Mouse (Mus musculus): Measurements from ENCODE around the gene Ikzf4. TPM values are rescaled to one million over a fixed set of nuclear protein-coding genes. Genes with fewer than 3 reads are reported as not detected.
A peak's percentile ranks its signal among the peaks of the same experiment; 100 is the strongest.

Gene Ikzf4
- polyA plus RNA-seq, 1 experiment = 8.5 TPM

DNA sequence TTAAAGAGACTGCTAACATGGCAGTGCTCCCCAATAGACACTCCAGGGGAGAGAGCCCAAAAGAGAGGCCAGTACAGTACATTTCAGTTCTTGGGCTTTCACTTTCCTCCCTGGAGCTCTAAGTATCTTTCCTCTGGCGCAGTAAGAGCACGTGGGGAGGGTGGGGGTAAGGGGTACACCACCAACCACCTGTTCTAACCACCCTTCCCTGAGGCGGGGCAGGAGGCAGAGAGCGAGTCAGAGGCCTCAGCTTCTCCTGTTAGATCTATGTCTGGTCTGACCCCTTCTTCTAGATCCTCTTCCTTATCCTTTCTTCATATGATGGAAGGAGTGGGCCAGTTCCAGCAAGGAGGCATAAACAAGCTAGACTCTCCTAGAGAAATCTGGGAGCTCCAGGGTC lies 58.7 kb downstream of the Ikzf4 start:
- WGBS = 53% methylated on average over 4 of the region's 4 CpGs
- TF ChIP-seq CTCF (IDR thresholded peaks at IDR 0.05; ENCODE audit: borderline replicate concordance, insufficient read depth, low read depth, low read length) (no peak), POLR2A (IDR thresholded peaks at IDR 0.05; ENCODE audit: borderline replicate concordance, insufficient read depth, low read length) (no peak)
- H3K4me1 ChIP-seq (ENCODE audit: control insufficient read depth, insufficient read depth, low read length) = peaks cover 3% of the 10 kb centered on the region; the same call in 1 of the 2 replicates
- no peak overlapping the region for H3K4me3 ChIP-seq (replicated peaks; ENCODE audit: insufficient read depth, low read depth, low read length)
- no peak for DNase-seq
- 0 out of 2 replicates have a peak, but pooled peaks cover 1% of the 10 kb centered on the region for H3K27me3 ChIP-seq (ENCODE audit: control insufficient read depth, insufficient read depth, low read length)
- peak overlapping the region; percentile 27; the same call in 1 of the 2 replicates for H3K27ac ChIP-seq (ENCODE audit: insufficient read depth, low read length)

DNA sequence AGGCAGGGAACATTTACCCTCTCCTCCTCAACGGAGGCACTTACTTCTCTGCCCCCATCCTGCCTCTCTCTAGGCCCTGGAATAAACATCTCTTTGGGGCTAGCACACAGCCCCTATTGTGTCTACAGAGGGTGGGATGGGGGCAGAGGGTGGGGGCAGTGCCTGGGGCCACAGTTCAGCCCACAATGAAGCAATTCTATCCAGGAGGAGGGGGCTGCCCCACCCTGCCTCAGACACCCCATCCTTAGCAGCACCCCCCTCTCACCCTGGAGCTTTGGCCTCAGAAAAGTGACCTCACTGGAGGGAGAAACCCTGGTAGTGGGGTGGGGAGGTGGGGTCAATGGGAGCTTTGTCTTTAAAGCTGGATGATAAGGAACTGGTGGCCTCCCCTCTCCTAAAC lies 59.2 kb downstream of the Ikzf4 start:
- no peak for TF ChIP-seq CTCF (IDR thresholded peaks at IDR 0.05; ENCODE audit: borderline replicate concordance, insufficient read depth, low read depth, low read length)
- no peak for TF ChIP-seq POLR2A (IDR thresholded peaks at IDR 0.05; ENCODE audit: borderline replicate concordance, insufficient read depth, low read length)
- H3K27me3 ChIP-seq (ENCODE audit: control insufficient read depth, insufficient read depth, low read length) = 0 out of 2 replicates have a peak, but pooled peaks cover 1% of the 10 kb centered on the region
- H3K4me1 ChIP-seq (ENCODE audit: control insufficient read depth, insufficient read depth, low read length) = peaks cover 3% of the 10 kb centered on the region; the same call in 1 of the 2 replicates
- no peak overlapping the region for H3K4me3 ChIP-seq (replicated peaks; ENCODE audit: insufficient read depth, low read depth, low read length)
- H3K27ac ChIP-seq (ENCODE audit: insufficient read depth, low read length) = 0 out of 2 replicates have a peak overlapping the region, but pooled peaks have one; percentile 27
- WGBS = 16% methylated on average over 1 of the region's 1 CpGs
- DNase-seq = peak in 1 of 2 experiments; percentile 20

GRCm38 (mm10) chr10:128584386-128584785 lies 61.4 kb downstream of the Ikzf4 start:
- Histone ChIP-seq H3K4me1 (ENCODE audit: control insufficient read depth, insufficient read depth, low read length) (peaks cover 3% of the 10 kb centered on the region; the same call in 1 of the 2 replicates), H3K27ac (ENCODE audit: insufficient read depth, low read length) (no peak overlapping the region), H3K27me3 (ENCODE audit: control insufficient read depth, insufficient read depth, low read length) (0 out of 2 replicates have a peak, but pooled peaks cover under 1% of the 10 kb centered on the region), H3K4me3 (replicated peaks; ENCODE audit: insufficient read depth, low read depth, low read length) (no peak overlapping the region)
- DNase-seq = no peak
- TF ChIP-seq CTCF (IDR thresholded peaks at IDR 0.05; ENCODE audit: borderline replicate concordance, insufficient read depth, low read depth, low read length) (no peak), POLR2A (IDR thresholded peaks at IDR 0.05; ENCODE audit: borderline replicate concordance, insufficient read depth, low read length) (no peak)
- 17% methylated on average over 4 of the region's 4 CpGs for WGBS

DNA sequence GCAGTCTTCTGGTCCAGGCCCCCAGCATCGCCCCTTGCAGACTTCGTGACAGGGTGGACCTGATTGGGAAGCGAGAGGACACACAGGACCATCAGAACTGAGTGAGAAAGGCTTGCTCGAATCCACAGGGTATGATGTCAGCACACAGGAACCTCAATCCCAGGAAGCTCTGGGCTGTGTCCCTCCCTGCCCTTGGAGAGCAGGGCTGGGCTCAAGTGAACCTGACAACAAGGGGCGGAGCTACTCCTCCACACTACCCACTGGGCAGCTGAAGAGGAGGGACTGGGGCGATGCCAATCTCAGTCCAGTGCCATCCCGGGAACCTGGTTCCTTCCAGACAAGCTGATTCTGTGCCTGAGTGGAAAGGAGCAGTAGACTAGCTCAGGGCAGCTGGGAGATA lies 62.1 kb downstream of the Ikzf4 start:
- Histone ChIP-seq H3K27me3 (ENCODE audit: control insufficient read depth, insufficient read depth, low read length) (no peaks in the 10 kb centered on the region), H3K4me3 (replicated peaks; ENCODE audit: insufficient read depth, low read depth, low read length) (peak overlapping the region; percentile 20), H3K4me1 (ENCODE audit: control insufficient read depth, insufficient read depth, low read length) (0 out of 2 replicates have a peak, but pooled peaks cover 3% of the 10 kb centered on the region), H3K27ac (ENCODE audit: insufficient read depth, low read length) (no peak overlapping the region)
- DNase-seq = peak; percentile 54 to 71
- 17% methylated on average over 7 of the region's 7 CpGs for WGBS
- TF ChIP-seq POLR2A (IDR thresholded peaks at IDR 0.05; ENCODE audit: borderline replicate concordance, insufficient read depth, low read length) = no peak
- no peak for TF ChIP-seq CTCF (IDR thresholded peaks at IDR 0.05; ENCODE audit: borderline replicate concordance, insufficient read depth, low read depth, low read length)

Other genes starting within 250 kb of the Ikzf4 start
- gene Slc39a5, start 244.8 kb downstream of the Ikzf4 start, polyA plus RNA-seq (2012; rRNA removed) = 0.13 TPM in 1 of 2 replicates, not detected in the other
- gene Nabp2, start 234.5 kb downstream of the Ikzf4 start, polyA plus RNA-seq (2012; rRNA removed) = 78.9 and 83.6 TPM in 2 replicates
- gene Rnf41, start 234.3 kb downstream of the Ikzf4 start, polyA plus RNA-seq (2012; rRNA removed) = 88.0 and 90.5 TPM in 2 replicates
- gene Smarcc2, start 186.7 kb downstream of the Ikzf4 start, polyA plus RNA-seq (2012; rRNA removed) = 239 and 260 TPM in 2 replicates
- gene Myl6, start 151.8 kb downstream of the Ikzf4 start, polyA plus RNA-seq (2012; rRNA removed) = 1,381 and 1,434 TPM in 2 replicates
- gene Myl6b, start 147.3 kb downstream of the Ikzf4 start, polyA plus RNA-seq (2012; rRNA removed) = 28.9 and 36.1 TPM in 2 replicates
- gene Esyt1, start 120.1 kb downstream of the Ikzf4 start, polyA plus RNA-seq (2012; rRNA removed) = 36.3 and 37.3 TPM in 2 replicates
- 15.4 and 18.7 TPM in 2 replicates for gene Zc3h10, start 98.2 kb downstream of the Ikzf4 start, polyA plus RNA-seq (2012; rRNA removed)
- gene Rpl41, start 96.7 kb downstream of the Ikzf4 start, polyA plus RNA-seq (2012; rRNA removed) = 1,271 and 1,490 TPM in 2 replicates
- gene Pa2g4, start 80.0 kb downstream of the Ikzf4 start, polyA plus RNA-seq (2012; rRNA removed) = 69.2 and 73.5 TPM in 2 replicates
- gene Erbb3, start 56.3 kb downstream of the Ikzf4 start, polyA plus RNA-seq (2012; rRNA removed) = 9.4 and 11.1 TPM in 2 replicates
- 303 and 334 TPM in 2 replicates for gene Rps26, start 19.2 kb downstream of the Ikzf4 start, polyA plus RNA-seq (2012; rRNA removed)
- gene Suox, start 28.1 kb upstream of the Ikzf4 start, polyA plus RNA-seq (2012; rRNA removed) = 15.6 and 17.9 TPM in 2 replicates
- gene Rab5b, start 50.3 kb upstream of the Ikzf4 start, polyA plus RNA-seq (2012; rRNA removed) = 132 and 133 TPM in 2 replicates
- gene Pmel, start 58.2 kb upstream of the Ikzf4 start, polyA plus RNA-seq (2012; rRNA removed) = 1.00 and 1.5 TPM in 2 replicates
- gene Cdk2, start 59.0 kb upstream of the Ikzf4 start, polyA plus RNA-seq (2012; rRNA removed) = 3.8 and 3.9 TPM in 2 replicates
- gene Dgka, start 98.9 kb upstream of the Ikzf4 start, polyA plus RNA-seq (2012; rRNA removed) = 16.0 and 17.1 TPM in 2 replicates
- gene Pym1, start 101.9 kb upstream of the Ikzf4 start, polyA plus RNA-seq (2012; rRNA removed) = 37.2 and 39.7 TPM in 2 replicates
- 0.61 and 0.70 TPM in 2 replicates for gene Mmp19, start 144.9 kb upstream of the Ikzf4 start, polyA plus RNA-seq (2012; rRNA removed)
- gene Dnajc14, start 158.1 kb upstream of the Ikzf4 start, polyA plus RNA-seq (2012; rRNA removed) = 22.4 and 24.1 TPM in 2 replicates
- gene Tmem198b, start 158.4 kb upstream of the Ikzf4 start, polyA plus RNA-seq (2012; rRNA removed) = 26.4 and 26.6 TPM in 2 replicates
- 54.5 and 60.2 TPM in 2 replicates for gene Sarnp, start 171.3 kb upstream of the Ikzf4 start, polyA plus RNA-seq (2012; rRNA removed)
- gene Ormdl2, start 175.7 kb upstream of the Ikzf4 start, polyA plus RNA-seq (2012; rRNA removed) = 25.7 and 26.0 TPM in 2 replicates
- 13.6 and 14.8 TPM in 2 replicates for gene Gdf11, start 245.7 kb upstream of the Ikzf4 start, polyA plus RNA-seq (2012; rRNA removed)

All from cerebellum, adult 2 months (tissue).